Mouse (Mus musculus) cerebellum, adult 2 months (tissue): ENCODE results near the gene Arid1b.

Experiments
- CTCF ChIP-seq: fragments of 200-500 bp; IDR thresholded peaks from 2 replicates; pipeline ENCODE4 v1.5.1; 2011; ENCODE audit warnings: low read depth, mild to moderate bottlenecking, control low read depth, low read length, moderate library complexity, borderline replicate concordance; ENCODE audit not compliant: insufficient read depth
- POLR2A ChIP-seq: fragments of 200-500 bp; IDR thresholded peaks from 2 replicates; pipeline ENCODE4 v1.6.1; 2011; ENCODE audit warnings: low read length, control low read depth, borderline replicate concordance; ENCODE audit not compliant: insufficient read depth

DNA sequence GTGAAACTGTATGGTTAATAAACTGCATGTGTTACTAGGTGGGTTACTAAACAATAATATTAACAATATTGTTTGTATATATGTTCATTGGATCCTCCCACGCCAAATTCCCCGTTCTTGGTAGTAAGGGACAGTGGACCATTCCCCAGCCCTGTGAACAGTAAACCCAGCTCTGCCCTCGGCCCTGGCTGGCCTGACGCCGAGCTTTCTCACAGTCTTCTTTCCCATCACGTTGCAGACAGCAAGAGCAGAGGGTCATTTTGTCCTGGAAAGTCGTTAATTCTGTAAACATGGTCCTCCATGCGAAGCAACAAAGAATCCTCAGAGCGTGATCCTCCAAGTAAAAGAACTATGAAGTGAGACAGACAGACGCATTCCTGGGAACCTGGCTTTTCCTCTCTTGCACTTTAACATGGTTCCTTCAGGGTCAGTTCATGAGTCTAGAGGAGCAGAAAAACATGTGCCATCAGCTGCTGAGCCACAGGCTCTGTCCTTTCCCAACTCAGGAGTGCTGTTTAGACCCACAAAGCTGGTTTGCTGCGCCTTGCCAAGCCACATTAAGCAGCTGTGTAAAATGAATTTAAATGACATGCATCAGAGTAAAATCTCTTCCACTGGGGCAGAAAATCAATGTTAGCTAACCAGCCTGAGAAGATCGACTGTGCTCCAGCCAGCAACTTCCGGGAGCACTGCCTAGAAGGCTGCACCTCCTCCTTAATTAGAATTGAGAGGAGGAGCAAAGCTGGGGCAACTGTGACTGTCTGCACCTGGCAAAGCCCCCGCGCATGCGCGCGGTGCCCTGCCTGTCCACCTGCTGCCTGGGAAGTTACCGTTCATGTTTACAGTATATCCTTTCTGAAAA, 301.2 kb downstream of the Arid1b start:
- TF ChIP-seq CTCF = no peak
- TF ChIP-seq POLR2A = no peak
